Mouse (Mus musculus) heart, embryonic 13.5 days (tissue): ENCODE measurements around the gene Tmem176b. TPM values are rescaled to one million over a fixed set of nuclear protein-coding genes. Genes with fewer than 3 reads are reported as not detected.

Source experiments
- ATAC-seq: fragments of 200-750 bp; cut with Nextera tagmentation; 2 replicates; pipeline ENCODE4 v1.8.0; 2017; ENCODE audit warnings: moderate TSS enrichment; ENCODE audit not compliant: insufficient number of reproducible peaks, low FRiP score, low TSS enrichment; ENCODE audit errors: extremely low read depth
- H3K27ac ChIP-seq: fragments of 300-500 bp; sonication (generic); replicated peaks from 2 replicates; pipeline ENCODE4 v1.5.1; 2015; ENCODE audit warnings: moderate library complexity, mild to moderate bottlenecking, inconsistent platforms
- H3K27me3 ChIP-seq: fragments of 300-500 bp; sonication (generic); replicated peaks from 2 replicates; pipeline ENCODE4 v1.6.1; 2015; ENCODE audit warnings: mild to moderate bottlenecking, inconsistent platforms
- H3K36me3 ChIP-seq: fragments of 300-500 bp; sonication (generic); 2 replicates; pipeline ENCODE4 v1.6.1; 2015; ENCODE audit warnings: mild to moderate bottlenecking, inconsistent platforms
- H3K4me1 ChIP-seq: fragments of 300-500 bp; sonication (generic); 2 replicates; pipeline ENCODE4 v1.6.1; 2015; ENCODE audit warnings: inconsistent platforms
- H3K4me2 ChIP-seq: fragments of 300-500 bp; sonication (generic); 2 replicates; pipeline ENCODE4 v1.6.1; 2015; ENCODE audit warnings: inconsistent platforms, mild to moderate bottlenecking, moderate library complexity
- H3K4me3 ChIP-seq: fragments of 300-500 bp; sonication (generic); 2 replicates; pipeline ENCODE4 v1.5.1; 2015; ENCODE audit warnings: moderate library complexity, mild to moderate bottlenecking, inconsistent platforms
- H3K9ac ChIP-seq: fragments of 300-500 bp; sonication (generic); 2 replicates; pipeline ENCODE4 v1.6.1; 2015; ENCODE audit warnings: inconsistent platforms, mild to moderate bottlenecking, moderate library complexity
- H3K9me3 ChIP-seq: fragments of 300-500 bp; sonication (generic); 2 replicates; pipeline ENCODE4 v1.6.1; 2016; ENCODE audit warnings: inconsistent platforms
- WGBS: fragments of 180-500 bp; shearing (Covaris S2); methylation state at CpG from one replicate; pipeline ENCODE4 v1.1.7; 2015; ENCODE audit warnings: mixed read lengths; 5-methylcytosine and 5-hydroxymethylcytosine counted together
- polyA plus RNA-seq: library from polyadenylated mRNA; unstranded; fragments of >200 nt; fragmentation: Nextera tagmentation; extraction: Ambion mirVana; gene quantifications from 2 replicates; pipeline ENCODE4 v1.2.1, GENCODE M21; 2015

Tmem176b gene
- polyA plus RNA-seq, 1 experiment from 2014 or later: 249 TPM

- H3K36me3 ChIP-seq: no peaks in the 10 kb centered on the region
- no peak overlapping the region for H3K27ac ChIP-seq
- no peak overlapping the region for H3K9ac ChIP-seq
- no peaks in the 10 kb centered on the region for H3K9me3 ChIP-seq
- H3K4me1 ChIP-seq: peaks cover 16% of the 10 kb centered on the region; the same call in 1 of the 2 replicates
- H3K27me3 ChIP-seq: no peaks in the 10 kb centered on the region
- 83% methylated on average over 7 of the region's 7 CpGs for WGBS
- no peak for ATAC-seq
- no peak overlapping the region for H3K4me3 ChIP-seq
- no peak overlapping the region for H3K4me2 ChIP-seq
Measured at GRCm38 (mm10) chr6:48863488-48863887, 22.2 kb upstream of the Tmem176b start.

- H3K4me2 ChIP-seq: no peak overlapping the region
- H3K36me3 ChIP-seq: no peaks in the 10 kb centered on the region
- WGBS: 73% methylated on average over 4 of the region's 4 CpGs
- no peaks in the 10 kb centered on the region for H3K9me3 ChIP-seq
- H3K27me3 ChIP-seq: no peaks in the 10 kb centered on the region
- no peak overlapping the region for H3K4me3 ChIP-seq
- ATAC-seq: no peak
- no peak overlapping the region for H3K9ac ChIP-seq
- no peak overlapping the region for H3K27ac ChIP-seq
- peaks cover 16% of the 10 kb centered on the region; the same call in 1 of the 2 replicates for H3K4me1 ChIP-seq
Measured at GRCm38 (mm10) chr6:48862816-48863215, 21.5 kb upstream of the Tmem176b start.

- no peaks in the 10 kb centered on the region for H3K36me3 ChIP-seq
- no peaks in the 10 kb centered on the region for H3K27me3 ChIP-seq
- H3K4me1 ChIP-seq: peaks cover 20% of the 10 kb centered on the region
- no peaks in the 10 kb centered on the region for H3K9me3 ChIP-seq
- H3K4me3 ChIP-seq: no peak overlapping the region
- no peak overlapping the region for H3K27ac ChIP-seq
- ATAC-seq: no peak
- 63% methylated on average over 12 of the region's 12 CpGs for WGBS
- no peak overlapping the region for H3K9ac ChIP-seq
- no peak overlapping the region for H3K4me2 ChIP-seq
Measured at GRCm38 (mm10) chr6:48861616-48862280, 20.5 kb upstream of the Tmem176b start.

GRCm38 (mm10) chr6:48860851-48861250 lies 19.6 kb upstream of the Tmem176b start:
- Histone ChIP-seq H3K9me3 (no peaks in the 10 kb centered on the region), H3K27ac (no peak overlapping the region), H3K36me3 (no peaks in the 10 kb centered on the region), H3K27me3 (no peaks in the 10 kb centered on the region), H3K4me2 (no peak overlapping the region), H3K9ac (no peak overlapping the region), H3K4me1 (peaks cover 20% of the 10 kb centered on the region), H3K4me3 (no peak overlapping the region)
- ATAC-seq: no peak
- WGBS: 77% methylated on average over 1 of the region's 1 CpGs

- no peak; the same call in 1 of the 2 replicates for ATAC-seq
- no peak overlapping the region for H3K27ac ChIP-seq
- peaks cover 20% of the 10 kb centered on the region for H3K4me1 ChIP-seq
- H3K36me3 ChIP-seq: no peaks in the 10 kb centered on the region
- peak overlapping the region; percentile 66 for H3K4me2 ChIP-seq
- 11% methylated on average over 23 of the region's 23 CpGs for WGBS
- H3K9me3 ChIP-seq: no peaks in the 10 kb centered on the region
- peak overlapping the region; percentile 47 for H3K4me3 ChIP-seq
- H3K27me3 ChIP-seq: no peaks in the 10 kb centered on the region
- peak overlapping the region; percentile 71 for H3K9ac ChIP-seq
Measured at GRCm38 (mm10) chr6:48860130-48860815, 19.0 kb upstream of the Tmem176b start.

GRCm38 (mm10) chr6:48857613-48858302 lies 16.5 kb upstream of the Tmem176b start:
- H3K4me3 ChIP-seq: no peak overlapping the region
- no peaks in the 10 kb centered on the region for H3K9me3 ChIP-seq
- H3K27ac ChIP-seq: no peak overlapping the region
- H3K9ac ChIP-seq: no peak overlapping the region
- no peak overlapping the region for H3K4me2 ChIP-seq
- H3K36me3 ChIP-seq: no peaks in the 10 kb centered on the region
- H3K27me3 ChIP-seq: no peaks in the 10 kb centered on the region
- peaks cover 19% of the 10 kb centered on the region for H3K4me1 ChIP-seq
- 46% methylated on average over 8 of the region's 8 CpGs for WGBS
- ATAC-seq: no peak

- Histone ChIP-seq H3K9ac (no peak overlapping the region), H3K27ac (no peak overlapping the region), H3K4me1 (peaks cover 15% of the 10 kb centered on the region), H3K4me2 (no peak overlapping the region), H3K4me3 (no peak overlapping the region), H3K9me3 (no peaks in the 10 kb centered on the region), H3K36me3 (no peaks in the 10 kb centered on the region), H3K27me3 (no peaks in the 10 kb centered on the region)
- ATAC-seq: no peak
- 96% methylated on average over 2 of the region's 2 CpGs for WGBS
Measured at GRCm38 (mm10) chr6:48854155-48854554, 12.9 kb upstream of the Tmem176b start.

GRCm38 (mm10) chr6:48851820-48852491 lies 10.7 kb upstream of the Tmem176b start:
- peak overlapping the region; percentile 76 for H3K4me2 ChIP-seq
- H3K27ac ChIP-seq: peak overlapping the region; percentile 85
- 1% methylated on average over 29 of the region's 29 CpGs for WGBS
- no peaks in the 10 kb centered on the region for H3K9me3 ChIP-seq
- H3K4me3 ChIP-seq: peak overlapping the region; percentile 55
- no peaks in the 10 kb centered on the region for H3K36me3 ChIP-seq
- H3K9ac ChIP-seq: peak overlapping the region; percentile 79
- H3K4me1 ChIP-seq: peaks cover 10% of the 10 kb centered on the region
- no peaks in the 10 kb centered on the region for H3K27me3 ChIP-seq
- ATAC-seq: no peak; the same call in 1 of the 2 replicates

- Histone ChIP-seq H3K27ac (no peak overlapping the region), H3K9me3 (no peaks in the 10 kb centered on the region), H3K4me1 (peaks cover 21% of the 10 kb centered on the region), H3K4me2 (no peak overlapping the region), H3K36me3 (peaks cover 39% of the 10 kb centered on the region), H3K9ac (no peak overlapping the region), H3K4me3 (no peak overlapping the region), H3K27me3 (no peaks in the 10 kb centered on the region)
- WGBS: 44% methylated on average over 4 of the region's 4 CpGs
- no peak for ATAC-seq
Measured at GRCm38 (mm10) chr6:48845086-48845485, 3.8 kb upstream of the Tmem176b start.

GRCm38 (mm10) chr6:48842111-48842842 lies 981 bp upstream of the Tmem176b start:
- Histone ChIP-seq H3K4me2 (peak overlapping the region; percentile 80), H3K4me3 (peak overlapping the region; percentile 64), H3K27ac (peak overlapping the region; percentile 96), H3K36me3 (peaks cover 52% of the 10 kb centered on the region), H3K9me3 (no peaks in the 10 kb centered on the region), H3K9ac (peak overlapping the region; percentile 83), H3K4me1 (peaks cover 45% of the 10 kb centered on the region), H3K27me3 (no peaks in the 10 kb centered on the region)
- 56% methylated on average over 11 of the region's 11 CpGs for WGBS
- ATAC-seq: no peak
